Mouse (Mus musculus) brain, embryonic 14.5 days (tissue): ENCODE data around the gene Zbp1.

Experiments
- CTCF ChIP-seq: fragments of 200-500 bp; IDR thresholded peaks from 2 replicates; pipeline ENCODE4 v1.5.1; 2012; ENCODE audit warnings: inconsistent platforms, mild to moderate bottlenecking, moderate library complexity, borderline replicate concordance; ENCODE audit not compliant: insufficient read depth, insufficient read length; ENCODE audit errors: extremely low read depth
- POLR2A ChIP-seq: fragments of 200-500 bp; IDR thresholded peaks from 2 replicates; pipeline ENCODE4 v1.6.1; 2012; ENCODE audit warnings: mild to moderate bottlenecking, inconsistent platforms, borderline replicate concordance; ENCODE audit not compliant: poor library complexity, insufficient read depth, insufficient read length, severe bottlenecking; ENCODE audit errors: extremely low read depth

DNA sequence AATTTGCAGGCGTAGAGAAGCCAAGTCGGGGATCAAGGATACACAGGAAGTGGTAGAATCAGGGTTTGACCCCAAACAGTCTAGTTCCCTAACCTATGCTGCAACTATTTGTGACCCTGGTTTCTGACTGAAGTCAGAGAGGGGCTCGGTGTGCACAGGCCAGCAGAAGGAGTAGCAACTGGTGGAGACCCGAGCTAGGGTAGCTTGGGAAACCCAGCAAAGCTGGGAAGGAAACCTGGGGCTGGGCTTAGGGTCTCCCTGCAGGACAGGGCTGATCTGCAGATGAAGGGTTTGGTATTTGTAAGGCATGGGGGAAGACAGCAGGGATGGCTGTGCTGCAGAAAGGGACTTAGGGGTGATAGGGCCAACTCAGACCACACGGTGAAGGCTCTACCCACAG, 41.2 kb downstream of the Zbp1 start:
- no peak for TF ChIP-seq CTCF
- no peak for TF ChIP-seq POLR2A
